28 mouse cellular contexts compared by ENCODE assay signal in genomic region chr2:115399987-115400550, GRCm38 (mm10).
DNase-seq lines count a peak whose midpoint lies in the region; ATAC-seq and TF ChIP-seq lines count a peak whose summit lies in the region.
"Had no signal": no experiment of that assay in that cellular context is flagged by ENCODE, and none has a peak within 500 bp of the region (broad histone marks: within the 10 kb centered on the region; RNA-seq: fewer than 3 reads in every experiment).

No protein-coding gene starts in this region.

- 89% methylated on average over 10 of the region's 10 CpGs for WGBS in kidney, embryonic 14.5 days
- WGBS in midbrain, embryonic 11.5 days: 94% methylated on average over 10 of the region's 10 CpGs

- no peaks in the 10 kb centered on the region for H3K9me3 ChIP-seq in kidney, embryonic 14.5 days (ENCODE audit: control insufficient read depth, low read length)
- H3K9me3 ChIP-seq in midbrain, embryonic 11.5 days (ENCODE audit: control insufficient read depth, low read length): no peaks in the 10 kb centered on the region
- H3K9me3 ChIP-seq: embryonic facial prominence, embryonic 13.5 days; hindbrain, embryonic 13.5 days; limb, embryonic 13.5 days; lung, embryonic 15.5 days; midbrain, embryonic 13.5 days had no signal

- no peaks in the 10 kb centered on the region for H3K36me3 ChIP-seq in kidney, embryonic 14.5 days (ENCODE audit: control insufficient read depth, insufficient read depth, low read length)
- H3K36me3 ChIP-seq in C2C12 (ENCODE audit: control insufficient read depth, insufficient read depth) (no peaks in the 10 kb centered on the region), myocyte (ENCODE audit: control insufficient read depth, insufficient read depth) (no peaks in the 10 kb centered on the region)
- H3K36me3 ChIP-seq in midbrain, embryonic 11.5 days (ENCODE audit: control insufficient read depth, insufficient read depth, low read length): no peaks in the 10 kb centered on the region
- H3K36me3 ChIP-seq: embryonic facial prominence, embryonic 13.5 days; hindbrain, embryonic 13.5 days; limb, embryonic 13.5 days; lung, embryonic 15.5 days; midbrain, embryonic 13.5 days had no signal

- no peaks in the 10 kb centered on the region for H3K27me3 ChIP-seq in kidney, embryonic 14.5 days (ENCODE audit: control insufficient read depth, insufficient read depth, low read length)
- H3K27me3 ChIP-seq in C2C12 (ENCODE audit: control insufficient read depth, insufficient read depth, insufficient read length) (no peaks in the 10 kb centered on the region), myocyte (ENCODE audit: control insufficient read depth, insufficient read depth, insufficient read length) (no peaks in the 10 kb centered on the region)
- no peaks in the 10 kb centered on the region for H3K27me3 ChIP-seq in midbrain, embryonic 11.5 days (ENCODE audit: control insufficient read depth, insufficient read depth, low read length)
- H3K27me3 ChIP-seq: embryonic facial prominence, embryonic 13.5 days; hindbrain, embryonic 13.5 days; lung, embryonic 15.5 days; megakaryocyte, embryonic 14.5 days; midbrain, embryonic 13.5 days had no signal

- H3K79me3 ChIP-seq in C2C12 (ENCODE audit: low read depth): no peaks in the 10 kb centered on the region

- TF ChIP-seq CTCF in C2C12 (IDR thresholded peaks at IDR 0.05; ENCODE audit: control insufficient read depth, insufficient read depth, insufficient read length): no peak

- no peak overlapping the region for H3K4me3 ChIP-seq in kidney, embryonic 14.5 days (ENCODE audit: low read length)
- H3K4me3 ChIP-seq in C2C12 (ENCODE audit: insufficient read depth, poor library complexity, severe bottlenecking) (no peak overlapping the region), myocyte (no peak overlapping the region)
- no peak overlapping the region for H3K4me3 ChIP-seq in midbrain, embryonic 11.5 days (ENCODE audit: low read depth, low read length)
- H3K4me3 ChIP-seq: embryonic facial prominence, embryonic 13.5 days; erythroblast, embryonic 14.5 days; gastrocnemius, adult 2 months; hindbrain, embryonic 13.5 days; layer of hippocampus, adult 2 months; left cerebral cortex, adult 2 months; limb, embryonic 13.5 days; lung, embryonic 15.5 days; megakaryocyte, embryonic 14.5 days; midbrain, embryonic 13.5 days had no signal

- no peaks in the 10 kb centered on the region for H3K4me1 ChIP-seq in kidney, embryonic 14.5 days (ENCODE audit: control insufficient read depth, insufficient read depth, low read length)
- no peaks in the 10 kb centered on the region for H3K4me1 ChIP-seq in midbrain, embryonic 11.5 days (ENCODE audit: control insufficient read depth, insufficient read depth, low read length)
- H3K4me1 ChIP-seq: embryonic facial prominence, embryonic 13.5 days; hindbrain, embryonic 13.5 days; limb, embryonic 13.5 days; lung, embryonic 15.5 days; megakaryocyte, embryonic 14.5 days; midbrain, embryonic 13.5 days had no signal

- H3ac ChIP-seq in C2C12 (ENCODE audit: control insufficient read depth, insufficient read length, low read depth): no peak overlapping the region
- no peak overlapping the region for H3ac ChIP-seq in myocyte (ENCODE audit: control insufficient read depth, insufficient read length)

- no peak overlapping the region for H3K9ac ChIP-seq in kidney, embryonic 14.5 days (ENCODE audit: low read depth, low read length)
- no peak overlapping the region for H3K9ac ChIP-seq in midbrain, embryonic 11.5 days (ENCODE audit: low read length)
- H3K9ac ChIP-seq: embryonic facial prominence, embryonic 13.5 days; hindbrain, embryonic 13.5 days; limb, embryonic 13.5 days; lung, embryonic 15.5 days; midbrain, embryonic 13.5 days had no signal

- ATAC-seq in kidney, embryonic 14.5 days (ENCODE audit: low FRiP score, low TSS enrichment): no peak
- ATAC-seq in midbrain, embryonic 11.5 days (ENCODE audit: low FRiP score): no peak
- ATAC-seq: forebrain, embryonic 16.5 days; intestine, postnatal 0 days; midbrain, embryonic 13.5 days had no signal

- TF ChIP-seq POLR2A in myocyte (IDR thresholded peaks at IDR 0.05; ENCODE audit: insufficient read length, low read depth): no peak

- H3K79me2 ChIP-seq in C2C12 (ENCODE audit: control insufficient read depth, insufficient read depth): no peaks in the 10 kb centered on the region
- no peaks in the 10 kb centered on the region for H3K79me2 ChIP-seq in myocyte (ENCODE audit: control insufficient read depth, insufficient read depth)

- no peak overlapping the region for H3K4me2 ChIP-seq in kidney, embryonic 14.5 days (replicated peaks; ENCODE audit: low read depth, low read length)
- H3K4me2 ChIP-seq in myocyte (ENCODE audit: low read depth): peak overlapping the region; percentile 59
- no peak overlapping the region for H3K4me2 ChIP-seq in midbrain, embryonic 11.5 days
- H3K4me2 ChIP-seq: embryonic facial prominence, embryonic 13.5 days; heart, embryonic 11.5 days; hindbrain, embryonic 13.5 days; limb, embryonic 13.5 days; liver, embryonic 11.5 days; lung, embryonic 15.5 days; midbrain, embryonic 13.5 days had no signal

- DNase-seq in kidney, adult 18-20 months: peak; percentile 47
- DNase-seq in kidney, adult 9 months: peak; percentile 76
- no peak for DNase-seq in lung, postnatal 14 days
- DNase-seq in midbrain, embryonic 11.5 days (ENCODE audit: low spot score, missing footprints): no peak
- DNase-seq: adrenal gland, postnatal 14 days; cerebellum, adult 18-20 months; cerebellum, postnatal 10 days; gastrocnemius, adult 2 months; gastrocnemius, postnatal 36 days; heart, adult 18-20 months; heart, postnatal 4 days; lung, postnatal 36 days had no signal

- no peak overlapping the region for H3K27ac ChIP-seq in kidney, embryonic 14.5 days (ENCODE audit: low read depth, low read length)
- no peak overlapping the region for H3K27ac ChIP-seq in midbrain, embryonic 11.5 days (ENCODE audit: low read depth, low read length)
- H3K27ac ChIP-seq: embryonic facial prominence, embryonic 13.5 days; gastrocnemius, adult 2 months; hindbrain, embryonic 13.5 days; layer of hippocampus, adult 2 months; left cerebral cortex, adult 2 months; limb, embryonic 13.5 days; lung, embryonic 15.5 days; midbrain, embryonic 13.5 days had no signal

TF ChIP-seq in C2C12, 6 proteins besides CTCF, POLR2A, EP300 and RAD21:
- TF ChIP-seq FOSL1 (IDR thresholded peaks at IDR 0.05; ENCODE audit: insufficient read depth, low read length, poor library complexity, severe bottlenecking) (peak; percentile 56), MAX (IDR thresholded peaks at IDR 0.05) (no peak), USF1 (IDR thresholded peaks at IDR 0.05; ENCODE audit: low read depth) (no peak), MYOD1 (IDR thresholded peaks at IDR 0.05; ENCODE audit: control insufficient read depth, insufficient read length, low read depth) (no peak), MYOG (IDR thresholded peaks at IDR 0.05; ENCODE audit: control insufficient read depth, extremely low read depth, insufficient read length) (no peak), CEBPB (IDR thresholded peaks at IDR 0.05; ENCODE audit: low read depth) (peak; percentile 89)

TF ChIP-seq in myocyte, 11 proteins besides CTCF, POLR2A, EP300 and RAD21:
- TF ChIP-seq TCF3 (IDR thresholded peaks at IDR 0.05; ENCODE audit: insufficient read length, low read depth): no peak
- TF ChIP-seq POLR2AphosphoS2 (IDR thresholded peaks at IDR 0.05; ENCODE audit: insufficient read length, low read depth): no peak
- TF ChIP-seq USF1 (IDR thresholded peaks at IDR 0.05; ENCODE audit: low read depth): no peak
- TF ChIP-seq CEBPB (IDR thresholded peaks at IDR 0.05; ENCODE audit: insufficient read depth, poor library complexity, severe bottlenecking): no peak
- no peak for TF ChIP-seq TCF12 (IDR thresholded peaks at IDR 0.05; ENCODE audit: insufficient read depth, poor library complexity, severe bottlenecking)
- no peak for TF ChIP-seq REST (IDR thresholded peaks at IDR 0.05; ENCODE audit: insufficient read depth, insufficient read length)

Comparison
In these comparisons a context has a peak if more than half of its experiments do, and no peak if none do; other contexts are left out.
1. DNase-seq: peak in kidney, adult 18-20 months (single experiment) and kidney, adult 9 months (single experiment); none in lung, postnatal 14 days (single experiment) and midbrain, embryonic 11.5 days (single experiment).